Mouse (Mus musculus) heart, adult 10 weeks (tissue): Measurements from ENCODE around the gene Cyct. TPM values are rescaled to one million over a fixed set of nuclear protein-coding genes. Genes with fewer than 3 reads are reported as not detected.

ENCODE experiments used
- polyA plus RNA-seq: library from polyadenylated mRNA; stranded (reverse); fragments of 350-450 nt; fragmentation: Illumina TruSeq; extraction: RNeasy Lipid Tissue Mini Kit (QIAGEN cat#74804); gene quantifications from one replicate; pipeline ENCODE4 v1.2.3, GENCODE M21; 2014; ENCODE audit warnings: low read depth, low replicate concordance

Gene Cyct
- polyA plus RNA-seq, result not detected

DNA sequence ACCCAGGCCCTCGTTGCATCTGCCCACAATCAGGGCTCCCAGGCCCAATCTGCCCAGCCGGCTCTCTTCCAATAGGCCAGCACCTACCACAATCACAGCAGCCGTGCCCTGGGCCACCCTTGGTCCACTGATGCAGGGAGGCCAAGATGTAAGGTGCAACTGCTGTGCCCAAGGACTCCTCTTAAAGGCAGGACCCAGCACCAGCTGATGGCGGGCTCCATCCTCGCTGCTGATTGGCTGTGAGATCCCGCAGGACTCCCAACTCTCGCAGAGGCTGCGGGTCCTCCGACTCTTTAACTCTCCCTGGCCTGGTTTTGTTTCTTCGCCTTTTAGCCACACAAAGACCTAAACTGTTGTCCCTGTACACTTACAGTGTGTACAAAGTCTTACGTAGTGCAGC lies at the start of gene Cyct:
Gene Cyct, minus strand, starts transcription at position 225 of the 400 bp plus-strand sequence.

DNA sequence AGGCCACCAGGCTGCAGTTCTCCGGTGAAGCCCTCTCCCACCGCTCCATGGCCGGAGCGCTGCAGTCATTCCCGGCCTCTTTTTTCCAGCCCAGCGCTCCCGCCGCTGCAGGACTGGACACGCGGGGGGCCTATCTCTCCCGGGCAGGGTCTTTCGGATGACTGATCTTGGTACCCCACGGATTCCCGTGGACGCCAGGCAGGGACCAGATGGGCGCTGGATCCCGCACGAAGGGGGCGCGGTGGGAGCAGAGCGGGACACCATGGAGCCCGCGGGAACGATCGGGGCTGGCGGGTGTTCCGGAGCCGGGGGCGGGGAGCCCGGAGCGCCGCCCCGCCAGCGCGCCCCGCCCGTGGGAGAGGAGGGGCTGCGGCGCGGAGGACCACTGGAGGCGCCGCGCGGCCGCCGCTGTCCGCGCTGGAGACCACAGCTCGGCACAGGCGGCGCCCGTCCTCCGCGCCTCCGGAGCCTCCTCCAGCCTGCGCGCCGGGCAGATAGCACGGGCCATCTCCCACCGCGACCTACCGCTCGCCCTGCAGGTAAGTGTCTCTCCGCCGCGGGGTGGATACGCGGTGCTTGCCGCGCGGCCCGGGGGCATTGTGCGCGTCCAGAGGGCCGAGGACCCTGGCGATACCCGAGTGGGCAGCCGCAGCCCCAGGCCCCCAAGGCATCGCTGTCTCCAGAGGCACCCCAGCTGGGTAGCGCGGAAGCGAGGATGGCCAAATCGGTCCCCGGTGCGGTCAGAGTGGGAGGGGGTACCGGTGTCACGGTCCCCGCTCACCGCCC lies 46.1 kb upstream of the Cyct start, which contains the start of gene Osbpl6:
Gene Osbpl6, plus strand, starts transcription at position 358 of the 786 bp plus-strand sequence.

DNA sequence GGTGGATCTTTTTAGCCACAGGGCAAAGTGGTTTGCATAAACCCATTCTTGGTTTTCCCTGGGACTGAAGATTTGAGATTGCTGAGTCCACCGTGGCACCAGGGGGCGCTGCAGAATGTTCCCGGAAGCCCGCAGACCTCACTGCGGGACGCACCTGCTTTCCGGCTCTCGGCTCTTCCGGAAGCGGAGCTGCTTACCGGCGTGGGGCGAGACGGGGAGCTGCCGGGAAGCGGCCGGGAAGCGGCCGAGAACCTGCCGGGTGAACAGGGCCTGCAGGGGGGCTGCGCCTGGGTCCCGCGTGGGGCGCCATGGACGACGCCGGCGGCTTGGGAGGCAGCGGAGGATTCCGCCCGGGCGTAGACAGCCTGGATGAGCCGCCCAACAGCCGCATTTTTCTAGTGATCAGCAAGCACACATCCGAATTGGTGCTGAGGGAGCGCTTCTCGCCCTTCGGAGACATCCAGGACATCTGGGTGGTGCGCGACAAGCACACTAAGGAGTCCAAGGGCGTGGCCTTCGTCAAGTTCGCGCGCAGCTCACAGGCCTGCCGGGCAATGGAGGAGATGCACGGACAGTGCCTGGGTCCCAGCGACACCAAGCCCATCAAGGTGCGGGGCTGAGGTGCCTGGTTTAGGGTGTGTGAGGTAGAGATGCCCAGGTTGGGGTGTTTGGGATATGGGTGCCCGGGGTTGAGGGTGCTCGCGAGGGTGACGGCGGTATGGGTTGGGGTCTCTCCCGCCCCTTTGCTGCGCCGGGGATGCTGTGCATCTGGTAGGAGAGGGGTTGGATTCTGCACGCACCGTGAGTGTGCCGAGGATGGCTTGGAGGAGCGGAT lies 9.8 kb upstream of the Cyct start, which contains the start of gene Rbm45:
Gene Rbm45, plus strand, starts transcription at position 164 of the 835 bp plus-strand sequence.

DNA sequence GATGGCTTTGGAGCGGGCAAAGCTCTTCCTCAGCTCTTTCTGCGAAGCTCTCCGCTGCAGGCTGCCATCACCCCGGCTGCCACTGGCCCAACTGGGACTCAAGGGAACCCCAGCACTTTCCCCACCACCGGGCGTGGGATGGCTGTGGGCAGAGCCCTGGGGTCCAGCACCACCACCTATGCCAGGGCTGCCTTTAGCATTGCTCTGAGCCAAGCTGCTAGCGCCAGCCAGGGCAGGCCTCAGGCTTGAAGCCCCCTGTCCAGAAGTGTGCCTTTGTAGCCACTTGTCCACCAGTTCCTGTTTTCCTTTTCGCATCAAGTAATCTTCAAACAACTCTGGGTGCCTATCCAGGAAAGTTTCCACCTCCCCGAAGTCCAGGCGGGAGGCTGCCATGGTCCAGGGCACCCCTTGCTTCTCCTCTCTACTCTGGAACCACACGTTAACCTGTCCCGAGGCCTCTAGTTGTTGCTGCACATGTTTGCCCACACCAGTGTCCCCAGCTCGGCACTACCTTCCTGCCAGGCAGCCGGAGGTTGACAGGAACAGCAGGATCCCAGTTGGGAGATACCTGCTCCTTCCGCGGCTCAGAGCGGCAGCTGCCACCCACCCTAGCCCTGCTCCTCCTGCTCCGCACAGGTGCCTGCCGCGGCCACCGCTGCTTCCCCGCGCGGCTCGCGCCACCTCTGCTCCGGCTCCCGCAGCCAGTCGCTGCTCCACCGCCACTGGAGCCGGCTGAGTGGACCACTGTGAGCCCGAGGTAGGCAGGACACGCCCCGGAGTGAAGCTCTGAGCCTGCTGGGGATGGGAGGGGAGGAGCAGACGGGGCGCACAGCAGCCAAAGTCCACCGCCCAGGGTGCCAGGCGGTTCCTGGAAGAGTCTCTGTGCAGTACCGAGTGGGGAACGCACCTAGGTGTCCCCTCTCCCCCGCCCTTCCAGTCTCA lies 21.8 kb downstream of the Cyct start, which contains the start of gene Pde11a:
Gene Pde11a, minus strand, starts transcription at position 560 of the 942 bp plus-strand sequence.

Other genes starting within 250 kb of the Cyct start
- gene Pde11a, start 21.7 kb downstream of the Cyct start, polyA plus RNA-seq, result 0.99 TPM
- 16.7 TPM for gene Rbm45, start 9.5 kb upstream of the Cyct start, polyA plus RNA-seq
- gene Osbpl6, start 46.1 kb upstream of the Cyct start, polyA plus RNA-seq, result 15.7 TPM